Mouse (Mus musculus) splenic B cell, adult 2 months (primary cell): ENCODE data around the gene Zbed4.
"Not testable (repeated sequence)": the region's sequence is repeated elsewhere in the genome, so short reads cannot be mapped to it uniquely, and the experiment has no call there.

Source experiments
- DNase-seq: peaks from one replicate; pipeline ENCODE4 v3.0.0-alpha.2; 2011; ENCODE audit warnings: low read depth, low spot score
- H3K27me3 ChIP-seq: 2 replicates; pipeline ENCODE4 v1.6.1; 2012; ENCODE audit warnings: mild to moderate bottlenecking, low read length, moderate library complexity, mixed read lengths; ENCODE audit not compliant: control insufficient read depth, poor library complexity, insufficient read depth, severe bottlenecking
- H3K36me3 ChIP-seq: 2 replicates; pipeline ENCODE4 v1.6.1; 2012; ENCODE audit warnings: mild to moderate bottlenecking, low read length, moderate library complexity, mixed read lengths; ENCODE audit not compliant: control insufficient read depth, poor library complexity, insufficient read depth, severe bottlenecking

The Zbed4 gene

GRCm38 (mm10) chr15:88751564-88752402 is at the start of gene Zbed4:
Gene Zbed4, plus strand, starts transcription at chr15:88751660.
- DNase-seq: peak; percentile 83
- H3K27me3 ChIP-seq: no peaks in the 10 kb centered on the region

GRCm38 (mm10) chr15:88702501-88702900 is 49.0 kb upstream of the Zbed4 start:
- DNase-seq: no peak
- no peaks in the 10 kb centered on the region for H3K27me3 ChIP-seq

More at GRCm38 (mm10) chr15:88751564-88752402, at the start of gene Zbed4:
- no peaks in the 10 kb centered on the region for H3K36me3 ChIP-seq

GRCm38 (mm10) chr15:88704284-88704683 is 47.2 kb upstream of the Zbed4 start:
- peaks cover 7% of the 10 kb centered on the region for H3K36me3 ChIP-seq
- no peaks in the 10 kb centered on the region for H3K27me3 ChIP-seq
- no peak for DNase-seq

More at GRCm38 (mm10) chr15:88702501-88702900, 49.0 kb upstream of the Zbed4 start:
- H3K36me3 ChIP-seq: peaks cover 10% of the 10 kb centered on the region

- H3K36me3 ChIP-seq: peaks cover 9% of the 10 kb centered on the region
- DNase-seq: no peak
- no peaks in the 10 kb centered on the region for H3K27me3 ChIP-seq
These were observed 45.1 kb upstream of the Zbed4 start for GRCm38 (mm10) chr15:88706320-88706719.

GRCm38 (mm10) chr15:88706987-88707386 is 44.5 kb upstream of the Zbed4 start:
- H3K36me3 ChIP-seq: peaks cover 15% of the 10 kb centered on the region
- DNase-seq, H3K27me3 ChIP-seq: not testable (repeated sequence)

GRCm38 (mm10) chr15:88708204-88708603 is 43.3 kb upstream of the Zbed4 start:
- DNase-seq: no peak
- Histone ChIP-seq H3K36me3 (peaks cover 17% of the 10 kb centered on the region; the same call in 1 of the 2 replicates), H3K27me3 (no peaks in the 10 kb centered on the region)

- H3K27me3 ChIP-seq: no peaks in the 10 kb centered on the region
- peaks cover 15% of the 10 kb centered on the region; the same call in 1 of the 2 replicates for H3K36me3 ChIP-seq
- DNase-seq: no peak
These were observed 42.6 kb upstream of the Zbed4 start for GRCm38 (mm10) chr15:88708657-88709511.

GRCm38 (mm10) chr15:88709878-88710277 is 41.6 kb upstream of the Zbed4 start:
- H3K36me3 ChIP-seq: peaks cover 15% of the 10 kb centered on the region; the same call in 1 of the 2 replicates
- H3K27me3 ChIP-seq: no peaks in the 10 kb centered on the region
- no peak for DNase-seq

GRCm38 (mm10) chr15:88712501-88712900 is 39.0 kb upstream of the Zbed4 start:
- DNase-seq: no peak
- H3K27me3 ChIP-seq: no peaks in the 10 kb centered on the region
- peaks cover 21% of the 10 kb centered on the region for H3K36me3 ChIP-seq

- Histone ChIP-seq H3K36me3 (peaks cover 24% of the 10 kb centered on the region), H3K27me3 (no peaks in the 10 kb centered on the region)
- DNase-seq: no peak
These were observed 37.4 kb upstream of the Zbed4 start for GRCm38 (mm10) chr15:88714021-88714589.

GRCm38 (mm10) chr15:88716350-88716749 is 35.1 kb upstream of the Zbed4 start:
- peak; percentile 56 for DNase-seq
- H3K36me3 ChIP-seq: peaks cover 23% of the 10 kb centered on the region

GRCm38 (mm10) chr15:88717239-88717638 is 34.2 kb upstream of the Zbed4 start:
- Histone ChIP-seq H3K27me3 (no peaks in the 10 kb centered on the region), H3K36me3 (peaks cover 16% of the 10 kb centered on the region)
- DNase-seq: no peak

More at GRCm38 (mm10) chr15:88716350-88716749, 35.1 kb upstream of the Zbed4 start:
- no peaks in the 10 kb centered on the region for H3K27me3 ChIP-seq

- no peak for DNase-seq
- H3K36me3 ChIP-seq: peaks cover 12% of the 10 kb centered on the region
- no peaks in the 10 kb centered on the region for H3K27me3 ChIP-seq
These were observed 28.3 kb upstream of the Zbed4 start for GRCm38 (mm10) chr15:88723205-88723604.

GRCm38 (mm10) chr15:88724311-88724710 is 27.1 kb upstream of the Zbed4 start:
- DNase-seq: no peak
- H3K27me3 ChIP-seq: no peaks in the 10 kb centered on the region
- peaks cover 9% of the 10 kb centered on the region for H3K36me3 ChIP-seq
